Mouse (Mus musculus): ENCODE results near the gene Trp53.

DNA sequence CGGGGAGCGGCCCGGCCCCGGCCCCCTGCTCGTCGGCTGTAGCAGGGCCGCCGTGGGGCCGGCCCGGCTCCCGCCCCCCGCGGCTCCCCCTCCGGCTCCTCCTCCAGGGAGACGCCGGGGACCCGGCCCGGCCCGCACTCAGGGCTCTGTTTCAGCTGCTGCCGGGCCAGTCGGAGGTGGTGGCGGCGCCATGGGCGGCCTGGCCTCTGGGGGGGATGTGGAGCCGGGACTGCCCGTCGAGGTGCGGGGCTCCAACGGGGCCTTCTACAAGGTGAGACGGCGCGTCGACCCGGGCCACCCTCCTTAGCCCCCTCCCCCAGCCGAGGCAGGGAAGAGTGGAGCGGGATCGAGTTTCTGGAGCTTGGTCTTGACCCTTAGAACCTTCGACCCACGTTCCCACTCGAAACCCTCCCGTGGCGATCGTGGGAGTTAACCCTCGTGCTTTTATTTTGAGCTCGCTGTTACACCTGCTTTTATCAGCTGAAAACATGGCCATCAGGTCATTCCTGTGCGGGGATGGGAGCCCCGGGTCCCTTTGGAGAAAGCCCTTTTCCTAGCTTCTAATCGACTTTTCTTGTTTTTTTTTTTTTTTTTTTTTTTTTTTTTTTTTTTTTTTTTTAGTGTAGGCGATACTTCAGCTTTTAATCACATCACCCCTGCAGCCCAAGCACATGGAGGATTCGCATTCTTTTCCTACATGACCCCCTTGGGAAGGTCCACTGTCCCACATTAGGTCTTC is 53.1 kb downstream of the Trp53 start:
- no peak for TF ChIP-seq CTCF (IDR thresholded peaks at IDR 0.05; ENCODE audit: low read depth, low read length)
- TF ChIP-seq POLR2A (IDR thresholded peaks at IDR 0.05; ENCODE audit: insufficient read depth, low read length), result no peak
- no peak for TF ChIP-seq EP300 (IDR thresholded peaks at IDR 0.05; ENCODE audit: insufficient read depth, low read depth, low read length)
